Mouse (Mus musculus) lung, postnatal 4 days (tissue): ENCODE measurements at regions not wholly inside any gene's neighbourhood (a gene's known extent, or its start where the extent isn't known, plus 50 kb on each side); places are given as distances from the start of the nearest gene placed in this dataset.
A peak's percentile ranks its signal among the peaks of the same experiment; 100 is the strongest.

Experiments
- DNase-seq, 2 experiments: peaks; one replicate each; pipeline ENCODE4 v3.0.0; 2021

GRCm38 (mm10) chr15:21836110-21836509, 712.7 kb upstream of the Cdh18 start:
- no peak for DNase-seq

DNA sequence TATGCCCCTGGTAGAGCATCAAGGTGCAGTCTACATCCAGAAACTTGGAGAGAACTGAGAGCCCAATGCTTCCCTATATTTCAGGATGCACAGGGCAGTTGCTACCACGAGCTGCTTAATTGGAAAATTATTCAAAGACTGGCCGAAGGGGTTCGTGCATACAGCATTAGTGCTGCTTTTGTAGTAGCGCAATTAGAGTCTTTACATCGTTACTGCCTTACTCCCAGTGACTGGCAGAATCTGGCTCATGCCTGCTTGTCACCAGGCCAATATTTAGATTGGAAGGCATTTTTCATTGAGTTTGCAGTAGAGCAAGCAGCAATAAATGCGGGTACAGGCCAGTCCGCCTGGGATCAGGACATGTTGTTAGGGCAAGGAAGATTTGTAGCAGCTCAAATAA, 690.3 kb upstream of the Cdh18 start:
- no peak for DNase-seq

DNA sequence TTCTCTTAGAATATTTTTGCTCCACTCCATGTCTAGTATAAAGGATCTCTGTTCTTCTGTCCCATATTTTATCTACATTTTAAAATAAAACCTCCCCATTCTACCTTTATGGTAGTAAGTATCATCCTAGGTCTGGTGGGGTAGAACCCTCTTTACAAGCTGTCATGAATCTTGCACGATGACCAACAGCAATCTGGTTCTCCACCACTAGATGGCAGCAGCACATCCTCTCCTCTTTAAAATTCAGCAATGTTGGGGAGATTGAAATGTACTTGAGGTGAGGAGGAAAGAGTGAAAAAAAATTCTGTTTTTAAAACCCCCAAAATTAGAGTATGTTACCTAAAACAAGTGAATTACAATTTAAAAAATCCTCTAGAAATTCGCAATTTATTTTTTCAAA, 663.6 kb upstream of the Cdh18 start:
- DNase-seq, result peak in 1 of 2 experiments; percentile 32
